Mouse (Mus musculus) CD4-positive, CD25-positive, alpha-beta regulatory T cell, adult 2 months (primary cell): ENCODE data around the gene Zbtb48.

Experiments
- DNase-seq: peaks from one replicate; pipeline ENCODE4 v3.0.0-alpha.2; 2012; ENCODE audit warnings: low read depth, low spot score

The Zbtb48 gene

DNA sequence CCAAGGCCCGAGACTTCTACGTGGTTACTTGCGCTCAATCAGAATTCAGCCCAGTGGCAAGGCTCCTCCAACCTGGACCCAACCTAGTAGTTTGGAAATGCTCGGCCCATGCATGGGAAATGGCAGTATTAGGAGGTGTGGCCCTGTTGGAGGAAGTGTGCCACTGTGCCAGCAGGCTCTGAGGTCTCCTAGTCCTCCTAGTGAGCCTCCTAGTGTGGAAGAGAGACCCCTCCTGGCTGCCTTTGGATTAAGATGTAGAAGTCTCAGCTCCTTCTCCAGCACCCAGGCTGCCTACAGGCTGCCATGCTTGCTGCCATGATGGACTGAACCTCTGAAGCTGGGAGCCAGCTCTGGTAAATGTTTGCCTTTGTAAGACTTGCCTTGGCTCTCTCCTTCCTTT, 2.5 kb upstream of the Zbtb48 start:
- no peak for DNase-seq

DNA sequence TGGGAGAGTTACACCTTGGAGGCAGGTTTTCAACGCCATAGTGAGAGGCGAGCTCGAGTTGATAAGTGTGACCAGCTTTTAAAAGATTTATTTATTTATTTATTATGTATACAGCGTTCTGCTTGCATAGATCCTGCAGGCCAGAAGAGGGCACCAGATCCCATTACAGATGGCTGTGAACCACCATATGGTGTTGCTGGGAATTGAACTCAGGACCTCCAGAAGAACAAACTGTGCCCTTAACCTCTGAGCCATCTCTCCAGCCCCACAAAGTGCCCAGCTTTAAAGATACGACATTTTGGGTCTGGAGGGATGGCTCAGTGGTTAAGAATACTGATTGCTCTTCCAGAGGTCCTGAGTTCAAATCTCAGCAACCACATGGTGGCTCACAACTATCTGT, 1.6 kb upstream of the Zbtb48 start:
- peak; percentile 60 for DNase-seq

DNA sequence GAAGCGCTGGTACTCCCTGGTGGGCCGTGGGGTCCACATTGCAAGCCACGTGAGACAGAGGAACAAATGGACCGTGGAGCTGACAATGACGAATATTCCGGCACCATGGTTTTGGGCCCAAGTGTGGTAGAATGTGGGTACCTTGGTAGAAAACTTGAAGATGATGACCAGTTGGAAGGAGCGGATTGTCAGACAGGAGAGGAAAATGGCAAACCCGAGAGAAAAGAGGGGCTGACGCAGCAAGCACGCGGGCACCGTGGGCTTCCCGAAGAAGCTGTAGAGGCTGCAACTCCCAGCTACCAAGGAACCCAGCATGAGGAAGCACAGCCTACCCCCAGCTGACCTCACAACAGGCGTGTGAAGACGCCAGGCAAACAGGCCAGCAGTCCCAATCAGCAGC, 985 bp upstream of the Zbtb48 start:
- no peak for DNase-seq

DNA sequence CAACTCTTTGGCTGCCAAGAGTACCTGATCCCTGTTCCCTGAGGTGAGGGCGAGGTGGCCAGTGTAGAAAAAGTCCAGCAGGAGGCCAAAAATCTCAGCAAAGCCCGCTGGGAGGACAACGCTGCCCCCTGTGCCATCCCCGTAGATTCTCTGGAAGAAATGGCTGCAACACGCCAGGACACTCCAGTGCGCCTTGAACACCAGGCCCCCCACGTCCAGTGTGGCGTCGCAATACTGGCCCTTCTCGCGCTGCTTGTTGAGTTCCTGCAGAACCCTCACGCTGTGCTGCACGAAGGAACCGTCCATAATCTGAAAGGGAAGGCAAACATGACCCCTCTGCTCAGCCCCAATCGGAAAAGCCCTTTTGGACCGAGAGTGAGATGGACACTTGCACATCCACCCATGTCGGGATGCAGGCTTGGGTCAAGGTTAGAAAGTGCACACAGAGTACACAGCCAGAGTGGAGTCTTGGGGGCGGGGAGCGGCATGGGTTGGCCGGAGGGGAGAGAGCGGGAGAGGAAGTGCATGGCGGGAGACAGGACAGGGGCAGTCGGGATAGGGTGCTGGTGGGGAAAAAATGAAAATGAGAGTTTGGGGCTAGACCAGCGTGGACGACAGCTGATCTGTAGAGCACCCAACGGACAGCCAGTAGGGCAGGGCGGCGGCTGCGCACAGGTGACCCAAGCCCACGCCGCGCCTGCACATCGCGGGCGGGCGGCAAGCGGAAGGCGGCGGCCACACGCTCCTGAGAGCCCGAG, 541 bp downstream of the Zbtb48 start:
- no peak for DNase-seq

DNA sequence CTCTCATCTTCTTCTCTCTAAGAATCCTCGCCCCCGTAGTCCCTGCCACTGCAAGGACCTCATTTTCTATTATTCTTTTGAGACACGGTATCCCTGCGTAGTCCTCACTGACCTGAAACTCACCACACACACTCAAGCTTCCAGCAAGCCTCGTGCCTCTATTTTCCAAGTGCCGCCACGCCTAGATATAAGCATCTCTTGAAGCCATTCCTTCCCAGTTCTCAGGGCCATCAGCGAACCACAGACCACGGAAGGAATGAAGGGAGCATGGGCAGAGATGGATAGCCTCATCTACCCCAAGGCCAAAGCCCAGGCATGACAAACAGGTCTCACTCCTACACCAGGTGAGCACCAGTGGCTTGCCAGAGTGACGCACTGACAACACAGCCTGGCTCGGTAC, 2.9 kb downstream of the Zbtb48 start:
- no peak for DNase-seq

DNA sequence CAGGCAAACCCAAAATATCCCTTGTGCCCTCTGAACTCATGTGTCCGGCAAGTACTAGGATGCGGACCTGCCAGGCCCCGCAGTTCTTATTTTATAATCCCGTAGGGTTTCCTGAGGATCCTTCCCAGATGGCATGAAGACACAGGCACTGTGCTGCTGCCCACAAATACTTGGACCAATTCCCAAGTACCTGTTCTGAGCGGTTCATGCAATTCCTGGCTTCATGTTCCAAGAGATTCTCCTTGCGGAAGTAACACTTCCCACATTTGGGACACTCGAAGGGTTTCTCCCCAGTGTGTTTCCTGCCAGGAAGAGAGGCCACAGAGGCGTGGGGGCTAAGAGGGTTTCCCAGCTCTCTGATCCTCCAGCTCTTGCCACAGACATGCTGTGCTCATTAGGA, 5.0 kb downstream of the Zbtb48 start:
- DNase-seq: no peak

DNA sequence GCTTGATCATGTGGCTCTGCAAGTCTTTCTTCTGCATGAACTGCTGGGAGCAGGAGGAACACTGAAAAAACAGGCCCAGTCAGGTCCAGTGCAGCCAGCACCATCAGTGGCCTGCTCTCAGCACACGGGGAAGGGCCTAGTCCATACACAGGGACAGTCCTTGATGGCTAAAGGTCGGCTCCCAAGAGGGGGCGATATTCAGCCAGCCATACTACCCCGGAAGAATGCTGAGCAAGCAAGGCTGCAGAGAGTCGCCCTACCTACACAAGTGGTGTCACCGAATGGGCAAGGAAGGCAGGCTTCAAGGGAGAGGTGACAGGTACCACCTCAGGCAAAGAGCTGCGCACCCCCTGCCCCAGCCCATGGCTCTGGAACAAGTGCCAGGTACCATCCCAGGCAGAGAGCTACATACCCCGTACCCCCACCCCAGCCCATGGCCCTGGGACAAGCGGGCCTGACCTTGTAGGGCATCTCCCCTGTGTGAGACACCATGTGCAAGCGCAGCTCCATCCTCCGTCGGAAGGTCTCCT, 5.8 kb downstream of the Zbtb48 start:
- DNase-seq: no peak

DNA sequence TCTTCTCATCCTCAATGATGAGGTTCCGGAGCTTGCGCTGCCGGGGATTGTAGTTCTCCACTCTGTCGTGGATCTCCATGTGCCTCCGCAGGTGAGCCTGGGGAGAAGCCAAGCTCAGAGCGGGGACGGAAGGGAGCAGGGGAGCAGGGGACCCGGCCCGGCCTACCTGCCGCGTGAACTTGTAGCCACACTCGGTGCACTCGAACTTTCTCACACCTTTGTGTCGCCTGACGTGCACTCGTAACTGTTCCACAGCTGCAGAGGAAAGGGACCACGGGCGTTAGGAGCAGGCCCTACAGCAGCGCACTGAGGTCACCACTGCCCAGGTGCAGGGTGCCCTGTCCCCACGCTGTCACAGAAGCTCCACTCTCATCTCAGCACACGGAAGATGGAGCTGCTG, 7.4 kb downstream of the Zbtb48 start:
- no peak for DNase-seq

DNA sequence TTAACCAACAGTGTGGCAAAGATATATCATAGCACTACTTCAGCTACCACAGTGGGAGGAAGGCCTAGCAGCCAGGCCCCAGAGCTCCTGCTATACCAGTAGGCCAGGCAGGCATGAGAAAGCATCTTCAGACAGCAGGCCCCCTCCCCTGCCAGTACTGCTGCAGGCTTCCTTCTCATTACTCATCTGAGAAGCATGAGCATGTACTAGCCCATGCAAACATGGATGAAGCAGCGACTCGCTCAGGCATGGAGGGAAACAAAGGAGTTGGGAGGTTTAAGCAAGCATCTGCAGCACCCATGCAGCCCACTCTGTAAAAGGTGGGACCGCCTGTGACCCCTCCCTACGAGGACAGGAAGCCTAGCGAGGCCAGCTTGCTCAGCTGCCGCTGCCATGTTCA, 8.4 kb downstream of the Zbtb48 start:
- no peak for DNase-seq

DNA sequence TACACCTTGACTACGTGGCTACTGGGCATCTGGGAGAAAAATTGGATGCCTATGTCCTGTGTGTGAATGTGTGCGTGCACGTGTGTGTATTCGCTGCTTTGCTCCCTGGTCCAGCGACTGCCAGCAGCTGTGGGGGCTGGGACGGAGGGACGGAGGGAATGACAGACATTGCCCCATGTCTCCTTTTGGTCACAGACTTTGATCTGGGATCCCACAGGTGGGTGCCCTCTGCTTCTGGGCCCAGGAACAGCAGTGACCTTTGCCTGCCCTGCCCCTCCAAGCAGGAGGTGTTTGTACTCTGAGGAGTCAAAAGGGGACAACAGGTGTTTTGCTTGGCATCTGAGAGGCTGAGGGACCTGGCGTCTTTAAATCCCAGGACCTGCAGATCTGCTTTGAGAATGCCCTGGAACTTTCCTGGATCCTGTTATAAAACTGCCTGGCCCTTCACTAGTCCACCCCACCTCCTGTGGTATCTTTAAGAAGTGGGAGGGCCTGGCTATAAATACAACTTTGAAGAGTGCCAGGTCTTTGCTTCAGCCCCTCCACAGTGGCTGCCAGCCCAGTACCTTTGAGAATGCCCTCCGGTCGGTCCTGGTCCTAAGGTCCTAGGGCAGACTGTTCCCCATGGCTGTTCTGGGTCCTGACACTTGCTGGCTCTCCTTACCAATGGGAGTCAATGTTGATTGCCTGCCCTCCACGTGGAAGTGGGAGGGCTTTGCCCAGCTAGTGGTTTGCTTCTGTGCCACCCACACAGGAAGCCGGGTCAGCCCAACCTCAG, 14.2 kb downstream of the Zbtb48 start:
- no peak for DNase-seq

DNA sequence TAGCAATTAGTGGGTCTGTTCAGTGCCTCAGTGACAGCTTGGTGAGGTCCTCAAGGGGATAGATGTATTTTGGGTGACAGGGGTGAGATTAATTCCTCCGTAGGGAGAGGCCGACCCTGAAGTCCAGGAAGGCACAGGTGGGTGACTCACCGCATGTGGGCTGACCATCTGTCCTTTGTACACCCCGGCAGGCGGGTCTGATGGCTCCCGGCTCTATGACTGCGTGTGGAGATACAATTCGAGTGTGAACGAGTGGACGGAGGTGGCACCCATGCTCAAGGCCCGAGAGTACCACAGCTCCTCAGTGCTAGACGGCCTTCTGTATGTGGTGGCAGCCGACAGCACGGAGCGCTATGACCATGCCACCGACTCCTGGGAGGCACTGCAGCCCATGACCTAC, 15.4 kb downstream of the Zbtb48 start:
- DNase-seq: no peak

DNA sequence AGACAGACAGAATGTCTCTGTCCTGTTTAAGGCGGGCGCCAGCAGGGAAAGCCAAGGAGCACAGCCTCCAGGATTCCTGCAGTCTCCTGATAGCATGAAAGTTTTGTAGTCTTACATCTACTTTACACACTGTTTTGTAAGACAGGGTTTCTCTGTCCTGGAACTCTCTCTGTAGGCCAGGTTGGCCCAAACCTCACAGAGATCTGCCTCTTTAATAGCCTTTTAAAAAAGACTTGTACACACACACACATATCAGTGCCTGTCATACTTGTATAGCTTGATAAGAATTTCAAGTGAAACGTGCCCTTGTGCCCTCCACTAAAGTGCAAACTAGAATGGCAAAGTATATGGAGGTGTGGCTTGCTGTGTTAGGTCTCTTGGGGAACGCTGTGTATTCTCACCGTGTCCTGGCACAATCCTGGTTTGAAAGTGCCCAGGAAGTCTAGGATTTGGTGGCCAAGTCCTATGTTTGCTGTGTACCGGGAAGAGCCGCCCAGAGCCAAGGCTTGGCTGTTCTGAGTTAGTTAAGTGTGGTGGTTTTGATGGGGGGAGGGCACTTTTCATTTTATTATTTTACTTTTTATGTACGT, 16.2 kb downstream of the Zbtb48 start:
- no peak for DNase-seq

DNA sequence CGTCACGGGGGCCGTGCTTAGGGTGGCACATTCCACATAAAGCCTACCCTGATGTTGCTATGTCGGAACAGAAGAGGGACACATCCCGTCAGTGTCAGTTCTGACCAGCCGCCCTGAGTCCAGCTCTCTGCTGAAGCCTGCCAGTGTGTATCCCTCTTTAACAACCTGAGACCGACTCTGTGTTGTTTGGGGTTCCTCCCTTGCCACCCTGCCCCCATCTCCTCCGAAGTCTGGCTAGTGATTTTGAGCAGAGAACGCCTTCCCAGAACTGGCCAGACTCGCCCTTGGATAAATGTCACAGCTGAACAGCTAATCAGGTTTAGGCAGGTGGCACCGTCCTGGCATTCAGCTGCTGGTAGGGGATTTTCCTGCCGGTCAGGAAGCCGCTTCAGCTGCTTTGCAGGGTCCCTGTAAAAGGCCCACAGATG, 16.8 kb downstream of the Zbtb48 start:
- no peak for DNase-seq

DNA sequence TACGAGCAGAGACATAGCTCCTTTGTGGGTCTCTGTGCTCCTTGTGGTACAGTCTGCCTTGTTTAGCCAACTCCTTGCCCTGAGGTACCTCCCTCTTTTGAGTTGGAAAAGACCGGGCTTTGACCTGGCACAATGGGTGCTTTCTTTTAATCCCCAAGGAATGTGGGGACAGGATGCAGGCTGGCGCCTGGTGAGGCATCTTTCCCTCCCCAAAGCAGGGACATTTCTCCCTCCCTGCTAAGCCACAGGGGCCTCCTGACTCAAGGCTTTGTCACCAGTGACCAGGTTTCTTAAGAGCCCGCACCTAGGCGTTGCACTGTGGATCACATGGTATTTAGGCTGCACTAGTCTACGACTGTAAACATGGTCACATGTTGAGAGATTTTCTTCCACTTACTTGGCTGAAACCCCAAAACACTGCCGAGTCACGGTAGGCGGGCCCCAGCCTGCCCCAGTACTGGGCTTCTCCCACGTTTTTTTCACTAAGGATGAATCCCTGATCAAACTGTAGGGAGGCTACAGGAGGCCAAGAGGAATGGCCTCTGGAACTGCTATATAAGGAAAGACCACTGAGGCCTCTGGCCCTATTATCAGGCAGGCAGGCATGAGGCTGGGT, 17.3 kb downstream of the Zbtb48 start:
- peak; percentile 49 for DNase-seq

DNA sequence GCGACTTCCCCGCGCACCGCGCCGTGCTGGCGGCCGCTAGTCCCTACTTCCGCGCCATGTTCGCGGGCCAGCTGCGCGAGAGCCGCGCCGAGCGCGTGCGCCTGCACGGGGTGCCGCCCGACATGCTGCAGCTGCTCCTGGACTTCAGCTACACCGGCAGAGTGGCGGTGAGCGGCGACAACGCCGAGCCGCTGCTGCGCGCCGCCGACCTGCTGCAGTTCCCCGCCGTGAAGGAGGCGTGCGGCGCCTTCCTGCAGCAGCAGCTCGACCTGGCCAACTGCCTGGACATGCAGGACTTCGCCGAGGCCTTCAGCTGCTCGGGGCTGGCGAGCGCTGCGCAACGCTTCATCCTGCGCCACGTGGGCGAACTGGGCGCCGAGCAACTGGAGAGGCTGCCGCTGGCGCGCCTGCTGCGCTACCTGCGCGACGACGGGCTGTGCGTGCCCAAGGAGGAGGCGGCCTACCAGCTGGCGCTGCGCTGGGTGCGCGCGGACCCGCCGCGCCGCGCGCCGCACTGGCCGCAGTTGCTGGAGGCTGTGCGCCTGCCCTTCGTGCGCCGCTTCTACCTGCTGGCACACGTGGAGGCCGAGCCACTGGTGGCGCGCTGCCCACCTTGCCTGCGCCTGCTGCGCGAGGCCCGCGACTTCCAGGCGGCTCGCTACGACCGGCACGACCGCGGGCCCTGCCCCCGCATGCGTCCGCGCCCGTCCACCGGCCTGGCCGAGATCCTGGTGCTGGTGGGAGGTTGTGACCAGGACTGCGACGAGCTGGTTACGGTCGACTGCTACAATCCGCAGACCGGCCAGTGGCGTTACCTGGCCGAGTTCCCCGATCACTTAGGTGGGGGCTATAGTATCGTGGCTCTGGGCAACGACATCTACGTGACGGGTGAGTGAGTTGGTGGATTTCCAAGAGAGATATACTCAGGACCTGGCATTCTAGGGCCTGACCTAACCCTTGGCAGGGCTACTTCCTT, 18.1 kb downstream of the Zbtb48 start:
- DNase-seq: peak; percentile 77

DNA sequence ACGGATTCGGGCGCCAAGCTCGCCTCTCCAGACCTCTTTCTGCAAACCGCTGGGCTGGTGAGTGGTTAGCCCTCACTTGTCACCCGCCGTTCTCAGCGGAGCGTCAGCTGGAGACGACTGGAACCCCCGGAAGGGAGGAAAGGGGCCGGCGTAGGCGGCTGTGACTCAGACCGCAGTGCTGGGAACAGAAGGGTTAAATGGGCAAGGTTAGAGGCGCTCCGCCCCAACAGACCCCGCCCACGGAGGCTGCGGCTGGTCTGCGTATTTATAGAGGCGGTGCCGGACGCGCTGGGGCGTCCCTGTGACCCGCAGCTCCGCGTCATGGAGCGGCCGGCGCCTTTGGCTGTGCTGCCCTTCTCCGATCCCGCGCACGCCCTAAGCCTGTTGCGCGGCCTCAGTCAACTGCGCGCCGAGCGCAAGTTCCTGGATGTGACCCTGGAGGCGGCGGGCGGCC, 18.8 kb downstream of the Zbtb48 start, which contains the start of gene Klhl21:
TSS of gene Klhl21 (plus strand) at position 182 of the 454 bp plus-strand sequence.
- DNase-seq: peak; percentile 95

DNA sequence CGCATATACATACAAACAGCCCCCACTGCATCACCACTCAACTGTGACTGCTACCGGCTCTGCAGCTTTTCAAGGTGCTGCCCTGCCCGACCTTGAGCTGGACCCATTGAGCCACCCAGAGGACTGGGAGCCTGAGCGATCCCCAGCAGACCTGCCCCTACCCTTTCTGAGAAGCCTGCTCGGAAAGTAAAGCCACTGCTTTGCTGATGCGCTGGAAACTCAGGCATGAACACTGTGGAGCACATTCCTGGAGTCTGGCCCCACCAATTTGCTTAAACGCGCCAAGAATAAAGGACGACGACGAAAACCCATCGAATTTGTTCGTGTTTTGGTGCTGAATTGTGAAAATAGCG, 19.3 kb downstream of the Zbtb48 start:
- DNase-seq: peak; percentile 27

DNA sequence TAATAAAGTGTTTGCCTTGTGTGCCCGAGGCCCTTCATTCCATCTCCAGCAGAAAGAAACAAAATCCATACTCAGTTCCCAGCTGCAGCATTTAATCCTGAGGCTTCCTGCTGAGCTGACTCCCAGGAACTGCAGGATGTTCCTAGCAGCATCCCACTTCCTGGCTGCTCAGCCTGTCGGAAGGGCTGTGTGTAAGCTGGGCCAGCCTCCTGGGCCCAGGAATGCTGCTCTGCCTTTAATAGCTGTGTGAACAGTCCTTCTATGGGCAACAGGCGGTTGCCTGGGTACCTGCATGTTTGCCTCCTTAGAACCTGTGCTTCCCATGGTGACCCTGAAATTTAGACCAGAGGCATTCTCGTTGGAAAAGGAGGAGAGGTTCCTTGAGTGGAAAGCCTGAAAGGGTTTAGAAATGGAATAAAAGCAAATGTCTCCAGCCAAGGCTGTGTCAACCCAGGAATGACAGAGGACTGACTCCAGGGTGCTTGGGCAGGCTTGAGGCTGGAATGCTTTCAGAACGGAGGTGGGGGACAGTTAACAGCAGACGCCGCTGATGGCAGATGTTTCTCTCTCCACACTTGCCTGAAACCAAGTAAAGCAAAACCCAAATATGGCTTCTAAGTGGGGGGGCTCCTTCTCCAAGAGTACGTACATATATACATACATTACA, 19.9 kb downstream of the Zbtb48 start:
- DNase-seq: no peak

DNA sequence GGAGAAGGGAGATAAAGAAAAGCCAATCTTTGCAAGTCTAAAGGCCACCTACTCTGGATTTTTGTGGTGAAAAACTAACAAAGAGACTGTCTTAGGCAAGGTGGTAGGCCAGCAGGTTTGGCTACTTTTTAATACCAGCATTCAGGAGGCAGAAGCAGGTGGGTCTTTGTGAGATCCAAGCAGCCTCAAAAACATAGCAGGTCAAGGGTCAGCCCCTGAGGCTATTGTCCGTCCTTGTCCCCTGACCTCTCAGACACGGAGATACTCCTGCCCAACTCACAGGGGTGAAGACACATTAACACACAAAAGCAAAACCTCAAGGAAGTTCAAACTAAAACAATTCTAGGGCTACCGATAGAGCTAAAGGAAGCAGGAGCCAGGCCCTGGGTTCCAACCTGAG, 20.7 kb downstream of the Zbtb48 start:
- no peak for DNase-seq

DNA sequence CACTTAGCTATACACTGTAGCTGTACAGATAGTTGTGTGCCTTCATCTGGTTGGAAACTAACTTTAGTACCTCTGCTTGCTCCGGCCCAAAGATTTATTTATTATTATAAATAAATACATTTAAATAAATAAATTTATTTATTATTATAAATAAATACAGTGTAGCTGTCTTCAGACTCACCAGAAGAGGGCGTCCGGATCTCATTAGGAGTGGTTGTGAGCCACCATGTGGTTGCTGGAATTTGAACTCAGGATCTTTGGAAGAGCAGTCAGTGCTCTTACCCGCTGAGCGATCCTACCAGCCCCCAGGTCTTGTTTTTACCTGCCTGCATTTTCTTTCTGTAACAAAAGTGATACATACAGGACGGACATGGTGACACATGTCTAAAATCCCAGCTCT, 21.3 kb downstream of the Zbtb48 start:
- peak; percentile 65 for DNase-seq
